Mouse (Mus musculus): Measurements from ENCODE around the gene Sec24d.

Sec24d gene

GRCm38 (mm10) chr3:123266753-123267651 lies at the start of gene Sec24d:
Sec24d (plus strand) TSS chr3:123267455.
- TF ChIP-seq GATA4 (IDR thresholded peaks at IDR 0.05; ENCODE audit: insufficient replicate concordance, low read length) = no peak

GRCm38 (mm10) chr3:123218646-123219045 lies 48.6 kb upstream of the Sec24d start:
- no peak for TF ChIP-seq GATA4 (IDR thresholded peaks at IDR 0.05; ENCODE audit: insufficient replicate concordance, low read length)

- TF ChIP-seq GATA4 (IDR thresholded peaks at IDR 0.05; ENCODE audit: insufficient replicate concordance, low read length) = no peak
Measured at GRCm38 (mm10) chr3:123227276-123227675, 40.0 kb upstream of the Sec24d start.

- no peak for TF ChIP-seq GATA4 (IDR thresholded peaks at IDR 0.05; ENCODE audit: insufficient replicate concordance, low read length)
Measured at GRCm38 (mm10) chr3:123231639-123232038, 35.6 kb upstream of the Sec24d start.

GRCm38 (mm10) chr3:123234191-123234836 lies 32.9 kb upstream of the Sec24d start:
- no peak for TF ChIP-seq GATA4 (IDR thresholded peaks at IDR 0.05; ENCODE audit: insufficient replicate concordance, low read length)

GRCm38 (mm10) chr3:123235495-123235894 lies 31.8 kb upstream of the Sec24d start:
- no peak for TF ChIP-seq GATA4 (IDR thresholded peaks at IDR 0.05; ENCODE audit: insufficient replicate concordance, low read length)

GRCm38 (mm10) chr3:123235921-123236320 lies 31.3 kb upstream of the Sec24d start, which contains the start of gene Synpo2:
Synpo2 (minus strand) TSS chr3:123236149.
- no peak for TF ChIP-seq GATA4 (IDR thresholded peaks at IDR 0.05; ENCODE audit: insufficient replicate concordance, low read length)

- TF ChIP-seq GATA4 (IDR thresholded peaks at IDR 0.05; ENCODE audit: insufficient replicate concordance, low read length) = no peak
Measured at GRCm38 (mm10) chr3:123237039-123237438, 30.2 kb upstream of the Sec24d start.

- TF ChIP-seq GATA4 (IDR thresholded peaks at IDR 0.05; ENCODE audit: insufficient replicate concordance, low read length) = no peak
Measured at GRCm38 (mm10) chr3:123237446-123237845, 29.8 kb upstream of the Sec24d start.

GRCm38 (mm10) chr3:123244376-123244775 lies 22.9 kb upstream of the Sec24d start:
- no peak for TF ChIP-seq GATA4 (IDR thresholded peaks at IDR 0.05; ENCODE audit: insufficient replicate concordance, low read length)

- no peak for TF ChIP-seq GATA4 (IDR thresholded peaks at IDR 0.05; ENCODE audit: insufficient replicate concordance, low read length)
Measured at GRCm38 (mm10) chr3:123245646-123246045, 21.6 kb upstream of the Sec24d start.

GRCm38 (mm10) chr3:123256181-123257101 lies 10.8 kb upstream of the Sec24d start:
- TF ChIP-seq GATA4 (IDR thresholded peaks at IDR 0.05; ENCODE audit: insufficient replicate concordance, low read length) = no peak

- no peak for TF ChIP-seq GATA4 (IDR thresholded peaks at IDR 0.05; ENCODE audit: insufficient replicate concordance, low read length)
Measured at GRCm38 (mm10) chr3:123258709-123259108, 8.5 kb upstream of the Sec24d start.

- TF ChIP-seq GATA4 (IDR thresholded peaks at IDR 0.05; ENCODE audit: insufficient replicate concordance, low read length) = no peak
Measured at GRCm38 (mm10) chr3:123264706-123265105, 2.5 kb upstream of the Sec24d start.

GRCm38 (mm10) chr3:123267741-123268201 lies 516 bp downstream of the Sec24d start:
- TF ChIP-seq GATA4 (IDR thresholded peaks at IDR 0.05; ENCODE audit: insufficient replicate concordance, low read length) = no peak
